Mouse (Mus musculus): ENCODE results near the gene Ctnnbl1. TPM values are rescaled to one million over a fixed set of nuclear protein-coding genes. Genes with fewer than 3 reads are reported as not detected.

The Ctnnbl1 gene
- polyA plus RNA-seq, 1 experiment, result 0.98 TPM

- Histone ChIP-seq H3K36me3 (ENCODE audit: control insufficient read depth) (peaks cover 36% of the 10 kb centered on the region), H3K9me3 (ENCODE audit: control insufficient read depth, low read length) (no peaks in the 10 kb centered on the region), H3K4me3 (replicated peaks) (no peak overlapping the region), H3K4me1 (ENCODE audit: control insufficient read depth) (no peaks in the 10 kb centered on the region), H3K27me3 (ENCODE audit: control insufficient read depth) (no peaks in the 10 kb centered on the region)
- no peak for TF ChIP-seq GATA1 (IDR thresholded peaks at IDR 0.05; ENCODE audit: low read length)
- no peak for TF ChIP-seq TAL1 (IDR thresholded peaks at IDR 0.05; ENCODE audit: low read length)
Observed at GRCm38 (mm10) chr2:157808368-157808923, 71.2 kb downstream of the Ctnnbl1 start.

- no peak overlapping the region for H3K4me3 ChIP-seq (replicated peaks)
- H3K36me3 ChIP-seq (ENCODE audit: control insufficient read depth), result peaks cover 36% of the 10 kb centered on the region
- TF ChIP-seq GATA1 (IDR thresholded peaks at IDR 0.05; ENCODE audit: low read length) (no peak), TAL1 (IDR thresholded peaks at IDR 0.05; ENCODE audit: low read length) (no peak)
- no peaks in the 10 kb centered on the region for H3K27me3 ChIP-seq (ENCODE audit: control insufficient read depth)
- no peaks in the 10 kb centered on the region for H3K4me1 ChIP-seq (ENCODE audit: control insufficient read depth)
- H3K9me3 ChIP-seq (ENCODE audit: control insufficient read depth, low read length), result no peaks in the 10 kb centered on the region
Observed at GRCm38 (mm10) chr2:157809341-157809740, 72.1 kb downstream of the Ctnnbl1 start.

GRCm38 (mm10) chr2:157810749-157811148, 73.5 kb downstream of the Ctnnbl1 start:
- TF ChIP-seq GATA1 (IDR thresholded peaks at IDR 0.05; ENCODE audit: low read length) (no peak), TAL1 (IDR thresholded peaks at IDR 0.05; ENCODE audit: low read length) (no peak)
- no peaks in the 10 kb centered on the region for H3K4me1 ChIP-seq (ENCODE audit: control insufficient read depth)
- no peaks in the 10 kb centered on the region for H3K27me3 ChIP-seq (ENCODE audit: control insufficient read depth)

GRCm38 (mm10) chr2:157813121-157813520, 75.9 kb downstream of the Ctnnbl1 start:
- peaks cover 40% of the 10 kb centered on the region for H3K36me3 ChIP-seq (ENCODE audit: control insufficient read depth)

More at GRCm38 (mm10) chr2:157810749-157811148, 73.5 kb downstream of the Ctnnbl1 start:
- Histone ChIP-seq H3K4me3 (replicated peaks) (no peak overlapping the region), H3K9me3 (ENCODE audit: control insufficient read depth, low read length) (no peaks in the 10 kb centered on the region), H3K36me3 (ENCODE audit: control insufficient read depth) (peaks cover 40% of the 10 kb centered on the region)

GRCm38 (mm10) chr2:157814116-157814964, 77.1 kb downstream of the Ctnnbl1 start:
- H3K36me3 ChIP-seq (ENCODE audit: control insufficient read depth), result peaks cover 50% of the 10 kb centered on the region

More at GRCm38 (mm10) chr2:157813121-157813520, 75.9 kb downstream of the Ctnnbl1 start:
- H3K4me3 ChIP-seq (replicated peaks), result no peak overlapping the region
- H3K9me3 ChIP-seq (ENCODE audit: control insufficient read depth, low read length), result no peaks in the 10 kb centered on the region
- no peak for TF ChIP-seq TAL1 (IDR thresholded peaks at IDR 0.05; ENCODE audit: low read length)
- TF ChIP-seq GATA1 (IDR thresholded peaks at IDR 0.05; ENCODE audit: low read length), result no peak
- no peaks in the 10 kb centered on the region for H3K27me3 ChIP-seq (ENCODE audit: control insufficient read depth)
- no peaks in the 10 kb centered on the region for H3K4me1 ChIP-seq (ENCODE audit: control insufficient read depth)

GRCm38 (mm10) chr2:157814965-157815283, 77.7 kb downstream of the Ctnnbl1 start:
- no peaks in the 10 kb centered on the region for H3K9me3 ChIP-seq (ENCODE audit: control insufficient read depth, low read length)
- TF ChIP-seq TAL1 (IDR thresholded peaks at IDR 0.05; ENCODE audit: low read length), result no peak
- TF ChIP-seq GATA1 (IDR thresholded peaks at IDR 0.05; ENCODE audit: low read length), result no peak
- H3K4me3 ChIP-seq (replicated peaks), result no peak overlapping the region
- H3K36me3 ChIP-seq (ENCODE audit: control insufficient read depth), result peaks cover 52% of the 10 kb centered on the region
- H3K4me1 ChIP-seq (ENCODE audit: control insufficient read depth), result no peaks in the 10 kb centered on the region
- no peaks in the 10 kb centered on the region for H3K27me3 ChIP-seq (ENCODE audit: control insufficient read depth)

More at GRCm38 (mm10) chr2:157814116-157814964, 77.1 kb downstream of the Ctnnbl1 start:
- no peak overlapping the region for H3K4me3 ChIP-seq (replicated peaks)
- no peaks in the 10 kb centered on the region for H3K27me3 ChIP-seq (ENCODE audit: control insufficient read depth)
- H3K9me3 ChIP-seq (ENCODE audit: control insufficient read depth, low read length), result no peaks in the 10 kb centered on the region
- H3K4me1 ChIP-seq (ENCODE audit: control insufficient read depth), result no peaks in the 10 kb centered on the region
- TF ChIP-seq TAL1 (IDR thresholded peaks at IDR 0.05; ENCODE audit: low read length) (no peak), GATA1 (IDR thresholded peaks at IDR 0.05; ENCODE audit: low read length) (no peak)

- Histone ChIP-seq H3K36me3 (ENCODE audit: control insufficient read depth) (peaks cover 39% of the 10 kb centered on the region), H3K4me3 (replicated peaks) (no peak overlapping the region), H3K4me1 (ENCODE audit: control insufficient read depth) (no peaks in the 10 kb centered on the region), H3K9me3 (ENCODE audit: control insufficient read depth, low read length) (no peaks in the 10 kb centered on the region), H3K27me3 (ENCODE audit: control insufficient read depth) (no peaks in the 10 kb centered on the region)
- no peak for TF ChIP-seq TAL1 (IDR thresholded peaks at IDR 0.05; ENCODE audit: low read length)
- no peak for TF ChIP-seq GATA1 (IDR thresholded peaks at IDR 0.05; ENCODE audit: low read length)
Observed at GRCm38 (mm10) chr2:157817672-157818071, 80.5 kb downstream of the Ctnnbl1 start.

GRCm38 (mm10) chr2:157818576-157819320, 81.5 kb downstream of the Ctnnbl1 start:
- Histone ChIP-seq H3K36me3 (ENCODE audit: control insufficient read depth) (peaks cover 38% of the 10 kb centered on the region), H3K4me3 (replicated peaks) (no peak overlapping the region), H3K4me1 (ENCODE audit: control insufficient read depth) (no peaks in the 10 kb centered on the region), H3K27me3 (ENCODE audit: control insufficient read depth) (no peaks in the 10 kb centered on the region), H3K9me3 (ENCODE audit: control insufficient read depth, low read length) (no peaks in the 10 kb centered on the region)
- TF ChIP-seq GATA1 (IDR thresholded peaks at IDR 0.05; ENCODE audit: low read length), result no peak
- TF ChIP-seq TAL1 (IDR thresholded peaks at IDR 0.05; ENCODE audit: low read length), result no peak

- Histone ChIP-seq H3K4me3 (replicated peaks) (no peak overlapping the region), H3K27me3 (ENCODE audit: control insufficient read depth) (no peaks in the 10 kb centered on the region), H3K9me3 (ENCODE audit: control insufficient read depth, low read length) (no peaks in the 10 kb centered on the region), H3K4me1 (ENCODE audit: control insufficient read depth) (no peaks in the 10 kb centered on the region), H3K36me3 (ENCODE audit: control insufficient read depth) (peaks cover 41% of the 10 kb centered on the region)
- TF ChIP-seq TAL1 (IDR thresholded peaks at IDR 0.05; ENCODE audit: low read length) (no peak), GATA1 (IDR thresholded peaks at IDR 0.05; ENCODE audit: low read length) (no peak)
Observed at GRCm38 (mm10) chr2:157819401-157819800, 82.2 kb downstream of the Ctnnbl1 start.

Data from erythroblast, embryonic 14.5 days (primary cell).